ENCODE assay signal across 8 mouse cellular contexts in genomic region chr13:91908202-91908980, GRCm38 (mm10). TPM values are rescaled to one million over a fixed set of nuclear protein-coding genes. Genes with fewer than 3 reads are reported as not detected.
DNase-seq lines count a peak whose midpoint lies in the region; ATAC-seq lines count a peak whose summit lies in the region.

No protein-coding gene starts in this region.

- H3K4me1 ChIP-seq in hindbrain, embryonic 14.5 days (replicated peaks; ENCODE audit: control insufficient read depth, insufficient read depth, low read length) = no peaks in the 10 kb centered on the region

- no peaks in the 10 kb centered on the region for H3K9me3 ChIP-seq in hindbrain, embryonic 14.5 days (ENCODE audit: control insufficient read depth, low read length)

- no peaks in the 10 kb centered on the region for H3K36me3 ChIP-seq in hindbrain, embryonic 14.5 days (replicated peaks; ENCODE audit: control insufficient read depth, insufficient read depth)

- 39% methylated on average over 10 of the region's 10 CpGs for WGBS in hindbrain, embryonic 14.5 days

- H3K27ac ChIP-seq in hindbrain, embryonic 14.5 days = no peak overlapping the region

- H3K4me2 ChIP-seq in hindbrain, embryonic 14.5 days (replicated peaks) = no peak overlapping the region

- H3K9ac ChIP-seq in hindbrain, embryonic 14.5 days = no peak overlapping the region

- peak; percentile 90 for ATAC-seq in hindbrain, embryonic 14.5 days (ENCODE audit: low FRiP score)

- H3K27me3 ChIP-seq in hindbrain, embryonic 14.5 days (ENCODE audit: control insufficient read depth, insufficient read depth, low read length) = no peaks in the 10 kb centered on the region

- peak; percentile 28 for DNase-seq in MEL-GATA-1-ER (ENCODE audit: extremely low read depth, low read depth)
- DNase-seq in cerebellum, adult 11 months = peak; percentile 24
- DNase-seq in forelimb bud, embryonic 11.5 days (ENCODE audit: low read depth, low spot score) = peak; percentile 76
- peak; percentile 86 for DNase-seq in hindbrain, embryonic 14.5 days (ENCODE audit: low spot score)
- peak; percentile 67 to 91 for DNase-seq in layer of hippocampus, postnatal 14 days (ENCODE audit: low spot score in 2 of 2)
- peak; percentile 77 to 86 for DNase-seq in lung, postnatal 4 days
- DNase-seq in right cerebral cortex, adult 18-20 months = peak; percentile 85
- peak; percentile 43 to 64 for DNase-seq in urinary bladder, adult 18-20 months (ENCODE audit: low spot score in 2 of 2)

- H3K4me3 ChIP-seq in hindbrain, embryonic 14.5 days (replicated peaks; ENCODE audit: low read length) = no peak overlapping the region

RNA-seq across cellular contexts. Expression of gene Ckmt2, which starts 31.7 kb away (rescaled TPM):
- polyA plus RNA-seq in hindbrain, embryonic 14.5 days (2014; fragmentation: Nextera tagmentation; extraction: Ambion mirVana) = 0.17 TPM in 1 of 2 replicates, not detected in the other
- total RNA-seq in layer of hippocampus, postnatal 14 days (2021) = under 1 TPM; 0.30 to 0.43 TPM

Comparison
In these comparisons a context has a peak if more than half of its experiments do, and no peak if none do; other contexts are left out.
1. DNase-seq: peak in every context shown above with its lines; median percentile 86 in hindbrain, embryonic 14.5 days; 85 in right cerebral cortex, adult 18-20 months; 82 in lung, postnatal 4 days; 79 in layer of hippocampus, postnatal 14 days; 76 in forelimb bud, embryonic 11.5 days; 54 in urinary bladder, adult 18-20 months; 28 in MEL-GATA-1-ER; 24 in cerebellum, adult 11 months.